Mouse (Mus musculus) v-Abl transformed pro-B cells (cell line): Measurements from ENCODE around the gene Slc35f1.

ENCODE experiments used
- in situ Hi-C, 2 experiments: fragments of 400-800 bp; cut with MboI; formaldehyde crosslinking; loops; one replicate each; pipeline ENCODE4 v1.15.1; 2025; ENCODE audit not compliant: unreplicated experiment in 2 of 2

The Slc35f1 gene

DNA sequence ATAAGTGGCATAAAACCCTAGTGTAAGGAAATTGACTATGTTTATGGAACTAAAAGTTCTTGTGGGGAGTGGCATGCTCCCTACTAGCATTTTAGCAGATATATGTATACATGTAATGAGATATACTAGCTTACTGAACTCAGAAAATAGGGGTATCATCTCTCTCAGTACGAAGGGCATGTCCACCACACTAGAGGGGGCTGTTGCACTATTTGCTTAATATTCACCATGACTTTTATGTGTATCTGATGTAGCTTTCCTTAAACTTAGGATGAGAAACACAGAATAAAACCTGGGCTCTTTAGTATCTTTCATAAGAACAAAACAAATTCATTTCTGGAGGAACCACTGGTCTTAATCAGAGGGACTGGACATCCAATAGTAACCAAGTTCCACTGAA is 397.5 kb downstream of the Slc35f1 start:
- in situ Hi-C loops = no loop called here

DNA sequence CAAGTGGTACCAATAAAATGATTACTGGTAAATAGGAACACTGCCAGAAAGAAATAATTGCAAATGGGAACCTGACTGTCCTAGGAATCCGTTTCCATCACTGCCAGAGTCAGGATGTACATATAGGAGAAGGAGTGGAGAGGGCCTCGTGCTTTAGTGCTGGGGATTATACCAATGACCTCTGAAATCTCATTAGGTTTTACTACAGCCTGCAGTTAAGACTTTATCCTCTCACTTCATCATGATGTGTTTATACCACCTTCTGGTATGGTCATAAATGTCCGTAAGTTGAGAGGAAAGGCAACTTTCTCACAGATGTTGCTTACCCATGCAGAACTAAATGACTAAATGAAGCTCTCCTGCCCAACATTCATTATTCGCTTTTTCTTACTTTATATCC is 401.2 kb downstream of the Slc35f1 start:
- in situ Hi-C loops = no loop called here

DNA sequence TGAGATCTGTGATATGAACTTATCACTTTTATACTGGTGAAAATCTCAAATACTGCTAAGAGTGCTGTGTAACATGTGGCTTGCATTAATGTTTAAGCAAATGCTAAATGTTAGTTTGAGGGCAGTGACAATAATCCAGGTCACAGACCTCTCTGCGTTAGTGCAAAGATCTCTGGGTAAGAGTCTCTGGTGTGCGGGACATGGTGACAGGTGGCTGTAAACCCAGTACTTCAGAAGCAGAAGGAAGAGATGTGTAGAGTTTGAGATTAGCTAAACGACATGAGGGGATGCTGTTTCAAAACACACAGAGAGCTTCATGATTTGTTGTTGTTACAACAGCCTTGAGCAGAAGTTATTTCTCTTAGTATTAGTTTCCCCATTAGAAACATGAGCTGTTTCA is 406.1 kb downstream of the Slc35f1 start:
- in situ Hi-C loops = no loop called here

DNA sequence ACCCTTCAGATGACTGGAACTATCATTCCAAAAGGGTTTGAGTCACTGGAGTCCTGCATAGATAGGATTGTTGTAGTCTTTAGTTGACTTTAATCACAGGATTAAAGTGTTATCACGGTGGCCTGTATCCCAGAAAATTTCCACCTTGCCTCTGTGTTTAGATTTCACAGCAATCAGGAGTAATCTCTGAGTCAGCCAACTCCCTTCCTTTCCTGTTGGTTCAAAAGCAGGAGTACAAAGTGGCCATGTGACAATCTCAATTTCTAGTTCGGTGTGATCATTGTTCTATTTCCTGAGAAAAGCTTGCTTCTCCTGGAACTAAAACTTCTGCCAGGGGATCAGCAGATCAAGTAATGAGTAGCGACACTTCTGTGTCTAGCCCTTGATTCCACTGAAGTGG is 410.5 kb downstream of the Slc35f1 start:
- in situ Hi-C loops = loop anchor here (25.0 kb wide), 2 partner anchors 411 to 436 kb away; no protein-coding TSS in a partner anchor

DNA sequence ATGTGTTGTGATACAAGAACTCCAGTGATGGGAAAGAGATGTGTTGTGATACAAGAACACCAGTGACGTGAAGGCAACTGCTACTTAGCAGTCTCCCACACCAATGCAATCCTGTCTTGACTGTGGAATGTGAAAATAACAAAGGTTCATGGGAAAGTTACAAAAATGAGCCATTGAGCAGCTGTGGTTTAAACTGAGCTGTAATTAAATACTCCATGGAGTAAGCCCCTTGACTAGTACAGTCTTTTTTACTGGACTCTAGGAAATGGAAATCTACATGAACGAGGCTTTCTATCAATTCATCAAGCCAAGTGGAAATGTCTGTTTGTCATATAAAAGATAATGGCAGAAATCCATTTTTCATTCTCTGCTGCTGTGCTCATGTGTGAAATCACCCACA is 411.1 kb downstream of the Slc35f1 start:
- in situ Hi-C loops = loop anchor here (25.0 kb wide), 2 partner anchors 411 to 436 kb away; no protein-coding TSS in a partner anchor

DNA sequence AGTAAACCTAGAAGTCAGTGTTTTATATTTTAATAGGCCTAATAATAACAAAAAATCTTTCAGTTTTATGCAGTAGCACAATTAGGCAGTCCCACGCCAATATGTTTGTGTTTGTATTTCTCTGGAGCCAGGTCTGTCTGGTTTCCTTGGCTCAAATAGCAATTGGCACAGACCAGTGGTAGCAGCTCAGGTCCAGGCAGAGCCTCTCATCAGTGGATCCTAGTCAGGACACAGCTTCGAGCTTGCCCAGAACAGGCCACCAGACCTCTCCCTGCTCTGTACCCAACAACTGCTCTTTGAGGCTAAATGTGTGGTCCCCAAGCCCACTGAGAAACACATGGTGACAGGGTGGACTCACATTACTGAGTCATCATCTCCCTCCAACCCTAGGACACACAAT is 412.1 kb downstream of the Slc35f1 start:
- in situ Hi-C loops = loop anchor here (25.0 kb wide), 2 partner anchors 410 to 435 kb away; no protein-coding TSS in a partner anchor

DNA sequence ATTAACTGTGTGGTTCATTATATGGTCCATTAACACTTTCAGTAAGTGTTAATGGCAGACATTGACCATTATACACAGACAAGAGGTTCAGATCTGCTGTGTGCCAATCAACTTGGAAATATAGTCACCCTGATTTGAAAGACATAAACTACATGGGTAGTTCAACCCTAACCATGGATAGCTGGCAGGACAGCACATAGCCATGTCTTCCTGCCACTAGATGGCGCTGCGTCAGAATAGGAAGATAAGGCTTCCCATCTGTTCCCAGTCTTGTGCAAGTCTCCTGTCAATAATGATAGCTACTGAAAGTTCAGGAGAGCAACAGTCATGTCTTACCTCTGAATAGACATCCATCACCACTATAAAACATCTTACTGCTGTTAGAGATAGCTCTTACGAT is 424.7 kb downstream of the Slc35f1 start:
- in situ Hi-C loops = loop anchor here (25.0 kb wide), 2 partner anchors 397 to 422 kb away; no protein-coding TSS in a partner anchor

DNA sequence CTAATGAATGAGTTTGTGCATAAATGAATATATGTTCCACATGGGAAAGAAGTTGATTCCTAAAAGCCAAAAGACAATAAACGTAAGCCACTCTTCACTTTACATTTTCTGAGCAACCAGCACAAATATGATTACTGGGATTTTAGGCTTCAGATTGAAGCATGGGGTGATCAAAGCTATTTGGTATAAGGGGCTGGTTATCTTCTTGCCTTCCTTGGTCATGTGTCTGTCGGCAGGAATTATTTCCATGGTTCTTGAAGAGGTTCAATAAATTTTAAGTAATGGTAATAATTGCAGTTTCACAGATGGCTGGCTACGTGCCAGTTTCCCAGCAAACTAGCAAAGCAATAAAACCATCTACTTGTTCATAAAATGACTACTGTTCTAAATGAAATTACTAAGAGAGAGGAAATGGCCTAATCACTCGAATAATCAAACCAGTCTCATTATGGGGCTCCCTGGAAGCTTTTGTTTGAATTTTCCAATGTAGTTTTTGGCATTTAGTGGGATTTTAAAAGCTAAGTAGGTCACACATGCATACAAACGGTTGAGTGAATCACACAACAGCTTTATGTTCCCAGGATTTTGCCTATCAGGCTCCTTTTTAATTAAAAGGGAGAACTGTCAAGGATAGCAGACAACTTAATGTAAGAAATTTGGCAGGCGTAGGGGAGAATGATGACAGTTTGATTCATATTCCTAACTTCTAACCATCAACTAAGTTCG is 425.5 kb downstream of the Slc35f1 start:
- in situ Hi-C loops = loop anchor here (25.0 kb wide), 2 partner anchors 396 to 421 kb away; no protein-coding TSS in a partner anchor

DNA sequence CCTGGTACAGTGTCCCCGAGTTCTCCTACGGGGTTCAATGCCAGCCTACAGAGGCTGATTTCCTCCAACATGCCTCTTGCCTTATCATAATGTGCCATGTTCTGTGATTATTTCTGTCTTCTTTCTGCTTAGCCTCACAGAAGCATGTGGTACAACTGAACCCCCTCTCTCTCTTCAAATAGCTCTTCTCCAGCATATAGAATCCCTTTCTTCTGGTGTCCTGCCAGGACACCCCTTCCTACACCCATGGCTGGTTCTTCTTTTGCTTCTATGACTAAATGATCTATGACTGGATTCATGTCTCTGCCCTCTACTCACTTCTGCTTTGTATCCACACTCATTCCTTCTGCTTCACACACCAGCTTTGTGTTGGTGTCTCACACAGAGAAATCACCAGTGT is 430.3 kb downstream of the Slc35f1 start:
- in situ Hi-C loops = loop anchor here (25.0 kb wide), 2 partner anchors 392 to 417 kb away; no protein-coding TSS in a partner anchor

DNA sequence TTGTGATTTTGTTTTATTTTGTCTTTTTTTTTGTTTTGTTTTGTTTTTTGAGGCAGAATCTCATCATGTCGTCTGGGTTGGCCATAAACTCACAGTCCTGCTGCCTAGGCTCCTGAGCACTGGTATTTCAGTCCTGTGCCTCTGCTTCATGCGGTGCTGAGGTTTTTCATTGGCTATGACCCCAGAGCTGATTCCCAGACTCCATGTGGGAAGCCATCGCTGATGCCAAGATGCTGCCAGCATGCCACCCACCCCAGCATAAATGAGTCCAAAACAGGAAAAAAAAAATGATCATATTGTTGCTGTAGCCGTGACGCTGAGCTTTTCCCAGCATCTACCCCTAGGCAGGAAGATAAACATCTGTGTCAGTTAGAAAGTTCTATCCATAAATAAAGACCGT is 434.0 kb downstream of the Slc35f1 start:
- in situ Hi-C loops = loop anchor here (25.0 kb wide), 2 partner anchors 388 to 413 kb away; no protein-coding TSS in a partner anchor

DNA sequence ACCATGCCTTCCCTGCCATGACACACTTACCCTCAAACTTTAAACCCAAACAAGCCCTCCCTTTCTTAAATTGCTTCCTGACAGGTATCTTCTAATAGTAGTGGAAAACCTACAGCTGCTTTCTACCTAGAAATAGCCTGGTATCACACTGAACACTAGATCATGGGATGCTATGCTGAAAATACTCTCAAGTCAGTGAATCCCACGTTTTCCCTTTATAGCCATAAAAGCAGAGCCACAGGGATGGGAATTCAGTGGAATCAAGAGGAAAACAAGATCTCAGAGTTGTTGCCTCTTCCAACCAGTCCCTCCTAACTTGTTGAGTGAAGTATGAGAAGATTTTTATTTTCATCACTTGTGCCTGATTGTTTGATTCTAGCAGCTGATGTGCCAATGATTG is 442.4 kb downstream of the Slc35f1 start:
- in situ Hi-C loops = no loop called here

DNA sequence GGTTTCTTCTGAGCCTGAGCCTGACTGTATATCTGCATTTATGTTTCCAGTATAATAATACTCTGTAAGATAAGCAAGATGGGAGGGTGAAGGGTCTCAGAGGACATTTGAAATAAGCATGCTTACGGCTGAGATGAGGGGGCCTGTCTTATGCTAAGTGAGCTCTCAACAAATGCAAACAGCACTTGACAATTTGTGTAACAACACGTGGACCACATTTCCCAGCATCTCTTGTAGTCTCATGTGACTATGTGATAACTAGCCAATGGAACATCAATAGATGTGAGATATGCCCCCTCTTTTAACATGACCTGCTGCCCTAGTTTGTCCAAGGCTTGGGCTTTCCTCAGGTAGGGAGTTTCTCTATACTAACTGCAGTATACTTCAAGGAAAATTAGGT is 460.0 kb downstream of the Slc35f1 start:
- in situ Hi-C loops = no loop called here

DNA sequence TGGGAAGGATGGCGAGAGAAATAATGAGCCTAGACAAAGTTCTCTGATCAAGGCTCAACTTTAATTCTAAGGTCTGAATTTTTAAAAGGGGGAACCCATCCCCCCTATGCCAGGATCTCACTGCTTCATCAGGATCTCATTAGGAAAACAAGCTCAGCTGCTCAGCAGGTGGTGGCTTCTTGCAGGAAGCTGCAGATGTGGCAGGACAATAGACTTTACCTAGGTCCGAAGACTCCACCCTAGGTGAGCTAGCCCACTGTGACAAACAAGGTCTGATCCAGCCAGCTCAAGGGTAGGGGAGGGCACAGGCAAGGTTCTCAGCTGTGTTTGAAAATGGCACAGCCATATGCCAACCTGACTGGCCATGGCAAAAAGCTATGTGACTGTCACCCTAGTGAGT is 460.6 kb downstream of the Slc35f1 start:
- in situ Hi-C loops = no loop called here

DNA sequence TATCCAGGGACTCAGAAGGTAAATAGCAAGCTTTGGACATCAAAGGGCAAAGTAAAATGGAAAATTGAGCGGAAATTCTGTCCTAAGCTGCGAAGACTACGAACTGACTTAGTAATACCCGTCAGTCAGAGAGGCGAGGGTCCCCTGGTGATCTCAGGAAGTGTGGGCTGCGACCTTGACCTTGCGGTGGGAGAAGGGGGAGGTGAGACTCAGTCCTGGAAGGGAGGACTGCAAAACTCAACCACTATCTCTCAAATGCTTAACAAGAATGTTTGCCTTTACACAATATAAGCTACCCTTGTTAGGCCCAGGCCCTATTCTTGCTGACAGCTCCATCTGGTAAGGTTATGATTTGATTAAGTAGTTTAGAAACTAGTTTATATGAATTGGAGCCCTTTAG is 466.0 kb downstream of the Slc35f1 start:
- in situ Hi-C loops = no loop called here

DNA sequence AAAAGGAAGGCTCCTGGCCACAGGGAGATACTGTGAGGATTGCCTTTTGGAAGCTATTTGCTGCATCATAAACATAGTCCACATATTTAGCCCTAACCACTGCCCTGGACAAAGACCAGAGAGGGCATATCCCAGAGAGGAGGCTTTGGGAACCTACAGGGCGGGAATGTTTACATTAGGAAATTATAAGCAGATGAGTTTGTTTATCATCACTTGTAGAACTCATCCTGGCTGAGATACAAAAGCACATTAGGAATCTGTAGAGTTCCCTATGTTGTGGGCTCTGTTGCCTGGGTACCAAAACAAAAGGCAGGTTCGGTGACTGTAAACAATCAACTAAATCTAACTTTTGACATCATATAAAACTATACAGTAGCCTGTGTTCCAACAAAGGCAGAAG is 467.4 kb downstream of the Slc35f1 start:
- in situ Hi-C loops = no loop called here
